In genomic region chr7:101737735-101738134, GRCm38 (mm10) we compare ENCODE assay signal across 18 mouse cellular contexts.
DNase-seq lines count a peak whose midpoint lies in the region; ATAC-seq lines count a peak whose summit lies in the region.
"Had no signal": no experiment of that assay in that cellular context is flagged by ENCODE, and none has a peak within 500 bp of the region (broad histone marks: within the 10 kb centered on the region; RNA-seq: fewer than 3 reads in every experiment).

No protein-coding gene starts in this region.

- DNase-seq in adrenal gland, postnatal 36 days, result peak; percentile 15 to 19
- DNase-seq in adrenal gland, postnatal 25 days, result no peak
- peak; percentile 34 for DNase-seq in NIH3T3 (ENCODE audit: low read depth)
- DNase-seq in liver, embryonic 13.5 days, result no peak
- no peak for DNase-seq in kidney, adult 9 months
- no peak for DNase-seq in gastrocnemius, postnatal 4 days (ENCODE audit: low spot score in 2 of 2)
- no peak for DNase-seq in urinary bladder, postnatal 25 days (ENCODE audit: low spot score)
- DNase-seq: cerebellum, adult 2 months; cerebellum, postnatal 14 days; embryo, embryonic 11 days; gastrocnemius, postnatal 10 days had no signal

- no peaks in the 10 kb centered on the region for H3K9me3 ChIP-seq in liver, embryonic 13.5 days (replicated peaks)
- H3K9me3 ChIP-seq: embryonic facial prominence, embryonic 15.5 days; forebrain, embryonic 15.5 days; heart, embryonic 12.5 days; hindbrain, embryonic 10.5 days; intestine, embryonic 15.5 days had no signal

- no peaks in the 10 kb centered on the region for H3K27me3 ChIP-seq in liver, embryonic 13.5 days
- H3K27me3 ChIP-seq: embryonic facial prominence, embryonic 15.5 days; forebrain, embryonic 15.5 days; heart, embryonic 12.5 days; intestine, embryonic 15.5 days had no signal

- no peak overlapping the region for H3K27ac ChIP-seq in liver, embryonic 13.5 days
- H3K27ac ChIP-seq: embryonic facial prominence, embryonic 15.5 days; forebrain, embryonic 15.5 days; hindbrain, embryonic 10.5 days; hindbrain, embryonic 14.5 days; intestine, embryonic 15.5 days had no signal

- ATAC-seq in liver, embryonic 13.5 days (ENCODE audit: low read depth), result peak; percentile 67
- ATAC-seq: forebrain, embryonic 15.5 days; intestine, embryonic 15.5 days had no signal

- WGBS in liver, embryonic 13.5 days (ENCODE audit: insufficient replicate concordance), result 33% methylated on average over 3 of the region's 3 CpGs

- peaks cover 12% of the 10 kb centered on the region for H3K4me1 ChIP-seq in liver, embryonic 13.5 days (replicated peaks)
- H3K4me1 ChIP-seq: embryonic facial prominence, embryonic 15.5 days; intestine, embryonic 15.5 days had no signal

- no peak overlapping the region for H3K9ac ChIP-seq in liver, embryonic 13.5 days
- H3K9ac ChIP-seq: embryonic facial prominence, embryonic 15.5 days; forebrain, embryonic 15.5 days; heart, embryonic 12.5 days; hindbrain, embryonic 14.5 days; intestine, embryonic 15.5 days had no signal

- no peaks in the 10 kb centered on the region for H3K36me3 ChIP-seq in liver, embryonic 13.5 days
- H3K36me3 ChIP-seq: embryonic facial prominence, embryonic 15.5 days; forebrain, embryonic 15.5 days; heart, embryonic 12.5 days; hindbrain, embryonic 10.5 days; intestine, embryonic 15.5 days had no signal

- H3K4me2 ChIP-seq in liver, embryonic 13.5 days, result no peak overlapping the region
- H3K4me2 ChIP-seq: embryonic facial prominence, embryonic 15.5 days; forebrain, embryonic 15.5 days; heart, embryonic 12.5 days; hindbrain, embryonic 14.5 days; intestine, embryonic 15.5 days had no signal

- no peak overlapping the region for H3K4me3 ChIP-seq in liver, embryonic 13.5 days (replicated peaks)
- H3K4me3 ChIP-seq: embryonic facial prominence, embryonic 15.5 days; erythroblast, embryonic 14.5 days; forebrain, embryonic 15.5 days; heart, embryonic 12.5 days; hindbrain, embryonic 10.5 days; intestine, embryonic 15.5 days had no signal

Comparison
In these comparisons a context has a peak if more than half of its experiments do, and no peak if none do; other contexts are left out.
1. DNase-seq: peak in adrenal gland, postnatal 36 days (2 of 2) and NIH3T3 (single experiment); none in adrenal gland, postnatal 25 days (single experiment), liver, embryonic 13.5 days (single experiment), kidney, adult 9 months (single experiment), gastrocnemius, postnatal 4 days (0 of 2) and urinary bladder, postnatal 25 days (single experiment).